Mouse (Mus musculus) forebrain, embryonic 16.5 days (tissue): ENCODE results near the gene Zfpl1. TPM values are rescaled to one million over a fixed set of nuclear protein-coding genes. Genes with fewer than 3 reads are reported as not detected.

Source experiments
- ATAC-seq: fragments of 200-750 bp; cut with Nextera tagmentation; 2 replicates; pipeline ENCODE4 v1.8.0; 2017; ENCODE audit warnings: mild to moderate bottlenecking, moderate library complexity
- H3K27ac ChIP-seq: fragments of 300-500 bp; sonication (generic); 2 replicates; pipeline ENCODE4 v1.5.1; 2014; ENCODE audit warnings: low read length, control low read depth
- H3K27me3 ChIP-seq: fragments of 300-500 bp; sonication (generic); replicated peaks from 2 replicates; pipeline ENCODE4 v1.6.1; 2014; ENCODE audit warnings: low read length; ENCODE audit not compliant: control insufficient read depth, insufficient read depth
- H3K36me3 ChIP-seq: fragments of 300-500 bp; sonication (generic); 2 replicates; pipeline ENCODE4 v1.6.1; 2014; ENCODE audit not compliant: control insufficient read depth, insufficient read depth
- H3K4me1 ChIP-seq: fragments of 300-500 bp; sonication (generic); replicated peaks from 2 replicates; pipeline ENCODE4 v1.6.1; 2014; ENCODE audit warnings: low read length; ENCODE audit not compliant: control insufficient read depth, insufficient read depth
- H3K4me2 ChIP-seq: fragments of 300-500 bp; sonication (generic); 2 replicates; pipeline ENCODE4 v1.6.1; 2014; ENCODE audit warnings: mild to moderate bottlenecking, low read length, control low read depth
- H3K4me3 ChIP-seq: fragments of 300-500 bp; sonication (generic); replicated peaks from 2 replicates; pipeline ENCODE4 v1.5.1; 2014; ENCODE audit warnings: mild to moderate bottlenecking, low read length, control low read depth
- H3K9ac ChIP-seq: fragments of 300-500 bp; sonication (generic); replicated peaks from 2 replicates; pipeline ENCODE4 v1.6.1; 2014; ENCODE audit warnings: low read depth, low read length, control low read depth
- H3K9me3 ChIP-seq: fragments of 300-500 bp; sonication (generic); 2 replicates; pipeline ENCODE4 v1.6.1; 2016; ENCODE audit warnings: low read length; ENCODE audit not compliant: control insufficient read depth
- WGBS: fragments of 180-500 bp; shearing (Covaris S2); extraction: QIAGEN DNeasy Blood & Tissue Kit; methylation state at CpG from one replicate; pipeline ENCODE4 v1.1.7; 2014; 5-methylcytosine and 5-hydroxymethylcytosine counted together
- polyA plus RNA-seq: library from polyadenylated mRNA; unstranded; fragments of >200 nt; fragmentation: Nextera tagmentation; extraction: Ambion mirVana; gene quantifications from 2 replicates; pipeline ENCODE4 v1.2.1, GENCODE M21; 2015

The Zfpl1 gene
- polyA plus RNA-seq, 1 experiment from 2014 or later: 85.7 TPM

DNA sequence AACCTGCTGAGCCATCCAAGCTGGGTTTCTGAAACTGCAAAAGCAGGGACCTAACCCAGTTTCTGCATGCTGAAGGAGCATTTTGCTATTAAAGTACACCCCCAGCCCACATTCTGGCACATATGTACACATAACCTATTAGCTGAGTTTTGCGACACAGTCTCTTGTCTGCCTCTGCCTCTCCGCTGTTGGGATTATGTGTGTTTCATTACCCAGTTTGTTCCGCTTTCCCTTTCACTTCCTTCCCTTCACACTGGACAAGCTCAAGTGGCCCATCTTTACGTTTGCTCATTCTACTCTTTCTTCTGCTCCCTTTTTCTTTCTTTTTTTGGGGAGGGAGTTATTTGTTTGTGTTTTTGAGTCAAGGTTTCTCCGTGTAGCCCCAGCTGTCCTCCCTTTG, 10.9 kb downstream of the Zfpl1 start:
- peaks cover 11% of the 10 kb centered on the region for H3K36me3 ChIP-seq
- ATAC-seq: no peak
- no peaks in the 10 kb centered on the region for H3K27me3 ChIP-seq
- no peak overlapping the region for H3K4me2 ChIP-seq
- WGBS: 93% methylated on average over 5 of the region's 5 CpGs
- no peak overlapping the region for H3K9ac ChIP-seq
- H3K9me3 ChIP-seq: no peaks in the 10 kb centered on the region
- peaks cover 17% of the 10 kb centered on the region for H3K4me1 ChIP-seq
- H3K27ac ChIP-seq: no peak overlapping the region
- no peak overlapping the region for H3K4me3 ChIP-seq

DNA sequence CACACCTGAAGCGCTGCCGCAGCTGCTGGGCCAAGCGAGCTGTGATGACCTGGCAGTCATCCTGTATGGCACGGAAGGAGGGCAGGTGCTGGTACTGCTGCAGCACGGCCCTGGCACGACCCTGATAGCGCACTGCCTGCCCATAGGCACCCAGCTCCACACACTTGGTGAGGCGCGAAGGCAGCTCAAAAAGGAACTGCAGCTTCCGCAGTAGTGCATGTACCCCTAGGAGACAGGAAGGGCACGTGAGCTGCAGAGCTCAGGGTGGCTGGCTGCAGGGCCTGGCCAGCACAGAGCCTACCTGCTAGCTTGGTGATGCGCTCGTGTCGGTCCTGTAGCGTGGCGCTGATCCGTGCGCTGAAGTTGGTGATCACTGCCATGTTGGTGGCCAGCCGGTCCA, 13.5 kb downstream of the Zfpl1 start:
- Histone ChIP-seq H3K27me3 (no peaks in the 10 kb centered on the region), H3K4me3 (no peak overlapping the region), H3K36me3 (peaks cover 12% of the 10 kb centered on the region), H3K9me3 (no peaks in the 10 kb centered on the region), H3K9ac (no peak overlapping the region), H3K27ac (no peak overlapping the region), H3K4me1 (peaks cover 24% of the 10 kb centered on the region), H3K4me2 (no peak overlapping the region)
- ATAC-seq: no peak
- WGBS: 95% methylated on average over 19 of the region's 19 CpGs

DNA sequence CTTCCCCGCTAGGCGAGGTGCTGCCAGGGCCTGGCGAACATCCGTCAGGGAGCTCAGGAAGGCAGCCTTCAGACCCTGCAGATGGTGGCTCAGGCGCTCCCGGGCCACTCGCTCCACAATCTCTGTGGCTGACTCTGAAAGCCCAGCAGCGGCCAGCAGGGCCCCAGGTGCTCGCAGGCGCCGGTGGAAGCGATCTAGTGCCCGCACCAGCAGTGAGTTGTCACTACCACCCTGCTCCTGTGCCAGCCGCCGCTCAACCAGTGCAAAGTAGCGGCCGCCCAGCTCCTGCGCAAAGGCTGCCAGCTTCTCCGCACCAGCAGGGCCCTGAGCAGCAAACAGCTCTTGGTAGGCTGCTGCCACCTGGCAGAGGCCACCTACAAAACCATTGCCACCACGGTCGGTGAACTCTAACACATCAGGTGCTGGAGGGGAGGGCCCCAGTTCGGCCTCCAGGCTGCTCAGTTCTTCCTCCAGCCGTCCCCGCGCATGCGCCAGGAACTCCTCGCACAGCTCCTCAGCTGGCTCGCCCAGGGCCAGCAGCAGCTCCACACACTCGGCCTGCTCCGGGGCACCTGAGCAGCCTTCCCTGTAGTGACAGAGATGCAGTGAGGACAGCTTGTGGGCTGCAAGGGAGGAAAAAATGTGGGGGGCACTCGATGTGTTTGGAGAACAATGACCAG, 14.0 kb downstream of the Zfpl1 start:
- peaks cover 22% of the 10 kb centered on the region for H3K4me1 ChIP-seq
- H3K9me3 ChIP-seq: no peaks in the 10 kb centered on the region
- H3K9ac ChIP-seq: no peak overlapping the region
- H3K4me2 ChIP-seq: no peak overlapping the region
- peaks cover 12% of the 10 kb centered on the region for H3K36me3 ChIP-seq
- ATAC-seq: no peak
- no peak overlapping the region for H3K4me3 ChIP-seq
- H3K27ac ChIP-seq: no peak overlapping the region
- whole genome bisulfite sequencing: 89% methylated on average over 31 of the region's 31 CpGs
- H3K27me3 ChIP-seq: no peaks in the 10 kb centered on the region

DNA sequence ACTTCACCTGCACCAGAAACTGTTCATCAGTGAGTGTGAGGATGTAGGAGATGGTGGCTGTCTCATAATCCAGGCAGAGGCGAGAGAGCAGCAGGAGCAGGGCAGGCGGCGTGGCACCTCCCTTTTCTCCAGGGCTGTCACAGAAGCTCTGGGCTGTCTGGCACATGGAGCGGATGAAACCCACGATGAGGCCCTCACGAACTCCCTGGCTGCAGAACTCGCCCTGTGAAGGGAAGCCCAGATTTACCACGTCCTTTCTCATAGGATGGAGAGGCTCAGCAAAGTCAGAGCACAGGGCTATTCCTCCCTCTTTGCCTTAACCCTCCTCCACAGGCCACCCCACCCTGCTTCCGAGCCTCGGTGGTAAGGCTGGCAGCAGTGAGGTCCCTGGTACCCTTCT, 14.9 kb downstream of the Zfpl1 start:
- Histone ChIP-seq H3K27me3 (no peaks in the 10 kb centered on the region), H3K9me3 (no peaks in the 10 kb centered on the region), H3K4me1 (peaks cover 20% of the 10 kb centered on the region), H3K27ac (no peak overlapping the region), H3K4me2 (no peak overlapping the region), H3K9ac (no peak overlapping the region), H3K36me3 (peaks cover 12% of the 10 kb centered on the region), H3K4me3 (no peak overlapping the region)
- no peak for ATAC-seq
- WGBS: 91% methylated on average over 10 of the region's 10 CpGs

DNA sequence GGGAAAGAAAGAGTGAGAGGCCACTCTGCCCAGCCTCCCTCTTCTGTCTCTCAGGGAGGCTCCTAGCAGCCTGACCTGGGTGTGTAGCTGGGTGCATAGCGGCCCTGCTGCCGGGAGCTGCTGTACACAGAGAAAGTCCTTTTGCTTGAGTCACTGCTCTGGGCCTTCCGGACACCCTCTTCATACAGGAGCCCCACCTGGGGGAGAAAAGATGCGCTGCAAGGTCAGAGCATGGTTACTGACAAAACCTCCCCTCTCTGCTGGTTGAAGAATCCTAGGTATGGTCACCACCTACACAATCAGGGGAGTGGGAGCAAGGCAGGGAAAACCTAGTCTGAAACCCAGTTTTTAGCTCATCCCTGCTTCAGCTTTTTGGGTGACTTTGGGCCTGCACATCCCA, 15.8 kb downstream of the Zfpl1 start:
- Histone ChIP-seq H3K4me3 (no peak overlapping the region), H3K36me3 (peaks cover 12% of the 10 kb centered on the region), H3K27ac (no peak overlapping the region), H3K9ac (no peak overlapping the region), H3K4me1 (peaks cover 20% of the 10 kb centered on the region), H3K4me2 (no peak overlapping the region), H3K27me3 (no peaks in the 10 kb centered on the region), H3K9me3 (no peaks in the 10 kb centered on the region)
- 81% methylated on average over 4 of the region's 4 CpGs for WGBS
- no peak for ATAC-seq

DNA sequence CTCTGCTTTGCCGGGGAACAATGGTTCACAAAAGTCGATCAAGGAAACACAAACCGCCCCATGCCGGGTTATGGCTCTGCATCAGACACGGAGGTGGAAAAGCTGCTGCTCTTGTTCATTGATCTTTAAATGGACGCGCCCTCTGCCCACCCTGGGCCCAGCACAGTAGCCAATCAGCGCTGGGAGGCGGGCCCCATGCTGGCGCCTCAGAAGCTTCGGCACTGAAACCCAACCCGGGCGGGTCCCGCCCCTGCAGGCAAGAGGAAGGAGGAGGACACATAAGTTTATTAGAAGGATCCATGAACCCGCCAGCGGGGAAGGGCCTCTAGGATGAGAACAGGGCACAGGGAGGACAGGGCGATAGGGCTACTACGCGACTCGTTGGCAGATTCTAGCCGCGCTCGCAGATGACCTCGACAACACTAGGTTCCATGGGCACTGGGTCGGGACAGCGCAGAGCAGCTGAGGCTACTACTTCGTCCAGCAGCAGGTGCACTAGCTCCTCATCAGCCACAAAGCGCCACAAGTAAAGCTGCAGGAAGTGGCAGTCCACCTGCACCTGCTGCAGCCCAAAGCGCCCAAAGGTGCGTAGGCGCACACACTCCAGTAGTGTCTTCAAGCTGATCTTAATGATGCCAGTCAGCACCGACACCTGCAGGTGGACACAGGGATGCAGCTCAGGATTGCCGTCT, 16.9 kb downstream of the Zfpl1 start, which contains the start of gene Tm7sf2:
Gene Tm7sf2, minus strand, starts transcription at position 650 of the 692 bp plus-strand sequence.
- Histone ChIP-seq H3K4me3 (peak within 1 kb of the TSS; percentile 73), H3K27ac (peak within 1 kb of the TSS; percentile 90), H3K4me2 (peak within 1 kb of the TSS; percentile 99), H3K4me1 (peaks cover 22% of the 10 kb centered on the region), H3K9ac (peak within 1 kb of the TSS; percentile 84), H3K36me3 (peaks cover 12% of the 10 kb centered on the region), H3K27me3 (no peaks in the 10 kb centered on the region), H3K9me3 (no peaks in the 10 kb centered on the region)
- 9% methylated on average over 32 of the region's 33 CpGs for WGBS
- peak; percentile 94 for ATAC-seq

DNA sequence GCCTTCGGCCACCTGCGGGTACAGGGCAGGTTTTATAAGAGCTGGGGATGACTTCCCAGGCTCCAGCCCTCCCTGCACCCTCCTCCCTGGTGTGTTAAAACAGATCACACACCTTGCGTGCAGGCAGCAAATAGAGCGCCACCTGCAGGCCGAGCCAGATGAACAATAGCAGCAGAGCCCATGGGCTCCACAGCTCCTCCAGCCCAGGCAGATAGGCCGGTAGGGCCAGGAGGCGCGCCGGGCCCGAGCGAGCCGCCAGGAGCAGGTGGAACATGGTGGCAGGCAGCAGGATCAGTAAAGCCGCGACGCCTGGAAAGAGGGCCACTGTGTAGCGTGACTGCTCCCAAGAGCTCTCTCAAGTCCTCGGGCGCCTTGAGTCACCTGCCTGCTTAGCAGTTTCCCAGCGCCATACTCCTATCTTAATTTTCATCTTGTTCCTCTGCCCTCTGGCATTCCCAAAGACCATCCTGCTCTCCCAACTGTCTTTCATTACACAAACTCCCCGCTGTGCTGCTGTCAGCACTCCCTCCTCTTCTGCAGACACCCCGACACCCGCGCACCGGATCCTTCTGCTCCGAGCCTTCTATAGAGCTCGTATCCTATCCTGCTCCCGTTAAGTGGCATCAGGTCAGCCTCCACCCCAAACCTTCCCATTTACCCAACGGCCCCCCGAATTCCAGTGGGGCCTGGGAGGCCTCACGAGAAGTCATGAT, 17.6 kb downstream of the Zfpl1 start:
- Histone ChIP-seq H3K27ac (peak overlapping the region; percentile 90), H3K36me3 (peaks cover 12% of the 10 kb centered on the region), H3K9ac (peak overlapping the region; percentile 84), H3K27me3 (no peaks in the 10 kb centered on the region), H3K9me3 (no peaks in the 10 kb centered on the region), H3K4me3 (peak overlapping the region; percentile 73), H3K4me2 (peak overlapping the region; percentile 99), H3K4me1 (peaks cover 29% of the 10 kb centered on the region)
- ATAC-seq: peak; percentile 65
- under 1% methylated on average over 30 of the region's 30 CpGs for WGBS

DNA sequence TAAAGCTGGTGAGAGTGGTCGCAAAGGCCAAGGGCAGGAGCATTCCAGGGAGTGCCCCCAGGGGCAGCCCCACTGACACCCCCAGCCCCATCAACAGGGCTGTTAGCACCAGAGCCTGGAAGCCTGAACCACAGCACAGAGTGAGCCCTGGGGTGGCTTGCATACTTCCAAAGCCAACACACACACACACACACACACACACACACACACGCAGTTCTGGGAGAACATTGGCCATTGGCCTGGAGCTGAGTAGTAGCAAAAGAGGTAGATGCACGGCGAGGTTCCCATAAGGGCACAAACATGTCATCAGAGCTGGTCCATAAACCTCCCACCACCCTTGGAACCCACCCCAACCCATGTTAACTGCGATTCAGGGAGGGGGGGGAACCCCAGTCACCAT, 18.2 kb downstream of the Zfpl1 start:
- H3K4me1 ChIP-seq: peaks cover 34% of the 10 kb centered on the region
- 43% methylated on average over 5 of the region's 5 CpGs for WGBS
- H3K27ac ChIP-seq: peak overlapping the region; percentile 90
- H3K4me2 ChIP-seq: peak overlapping the region; percentile 99
- H3K9ac ChIP-seq: peak overlapping the region; percentile 84
- H3K36me3 ChIP-seq: peaks cover 12% of the 10 kb centered on the region
- H3K9me3 ChIP-seq: no peaks in the 10 kb centered on the region
- H3K4me3 ChIP-seq: peak overlapping the region; percentile 73
- ATAC-seq: no peak
- no peaks in the 10 kb centered on the region for H3K27me3 ChIP-seq

DNA sequence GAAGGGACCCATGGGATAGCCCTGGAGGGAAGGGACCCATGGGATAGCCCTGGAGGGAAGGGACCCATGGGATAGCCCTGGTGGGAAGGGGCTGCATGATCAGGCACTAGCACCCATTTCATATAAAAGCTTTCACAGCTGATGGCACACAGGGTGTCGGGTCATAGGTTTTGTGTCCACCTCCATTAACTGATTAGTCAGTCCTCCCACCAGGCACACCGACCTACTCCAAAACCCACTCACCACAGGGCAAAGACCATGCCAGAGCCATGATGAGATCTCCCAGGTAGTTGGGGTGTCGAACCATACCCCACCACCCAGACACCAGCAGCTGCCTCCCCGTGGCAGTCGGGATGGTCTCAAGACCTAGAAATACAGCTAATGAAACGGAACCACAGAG, 21.7 kb downstream of the Zfpl1 start:
- Histone ChIP-seq H3K27me3 (no peaks in the 10 kb centered on the region), H3K27ac (no peak overlapping the region), H3K4me3 (no peak overlapping the region), H3K9me3 (no peaks in the 10 kb centered on the region), H3K4me1 (peaks cover 45% of the 10 kb centered on the region), H3K4me2 (no peak overlapping the region), H3K9ac (no peak overlapping the region), H3K36me3 (no peaks in the 10 kb centered on the region)
- WGBS: 93% methylated on average over 6 of the region's 6 CpGs
- ATAC-seq: no peak
